Mouse (Mus musculus) ovary, adult 2 months (tissue): Measurements from ENCODE around the gene Mccc1. TPM values are rescaled to one million over a fixed set of nuclear protein-coding genes. Genes with fewer than 3 reads are reported as not detected.

Experiments used
- polyA plus RNA-seq: library from polyadenylated mRNA; depleted of rRNA; stranded (reverse); fragments of >200 nt; gene quantifications from 2 replicates; pipeline ENCODE4 v1.2.3, GENCODE M21; 2012; rRNA removed

Gene Mccc1
- polyA plus RNA-seq: 17.3 and 18.2 TPM in 2 replicates

GRCm38 (mm10) chr3:36000275-36001239 lies at the start of gene Mccc1:
TSS of gene Mccc1 (minus strand) at chr3:36000678.

DNA sequence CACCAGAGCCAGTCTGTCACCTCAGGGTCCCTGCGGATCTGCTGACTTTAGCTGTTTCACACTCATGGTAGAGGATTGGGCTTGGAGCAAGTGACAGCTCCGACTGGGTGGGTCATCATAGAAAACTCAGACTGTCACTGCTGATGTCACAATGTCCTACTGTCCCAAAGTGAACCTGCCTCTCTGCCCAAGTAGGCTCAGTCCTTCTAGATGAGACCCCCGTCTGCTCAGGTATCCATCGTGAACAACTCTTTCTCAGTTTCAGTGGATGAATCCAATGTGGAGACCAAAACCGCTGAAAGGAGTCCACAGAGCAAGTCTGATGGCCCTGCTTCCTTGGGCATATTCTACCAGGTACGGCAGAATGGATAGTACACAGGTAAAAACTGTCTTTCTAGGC lies 63.1 kb downstream of the Mccc1 start, which contains the start of gene Dcun1d1:
Gene Dcun1d1 (minus strand): TSS at position 101 of the 400 bp plus-strand sequence.

Other genes with a start within 250 kb of the Mccc1 start
- gene Atp11b, start 246.6 kb downstream of the Mccc1 start, polyA plus RNA-seq: 11.7 and 15.3 TPM in 2 replicates
- gene Dcun1d1, start 63.2 kb downstream of the Mccc1 start, polyA plus RNA-seq: 1.9 and 3.2 TPM in 2 replicates
- gene Ccdc144b, start 52.9 kb upstream of the Mccc1 start, polyA plus RNA-seq: not detected in 2 replicates
- gene Acad9, start 65.3 kb upstream of the Mccc1 start, polyA plus RNA-seq: 20.9 and 23.0 TPM in 2 replicates
- gene D3Ertd254e, start 150.3 kb upstream of the Mccc1 start, polyA plus RNA-seq: 1.00 and 1.0 TPM in 2 replicates
- not detected in 2 replicates for gene Qrfpr, start 221.6 kb upstream of the Mccc1 start, polyA plus RNA-seq